Mouse (Mus musculus) liver, postnatal 0 days (tissue): ENCODE data around the gene Mup4.

Experiments used
- CTCF ChIP-seq: sonication (generic); IDR thresholded peaks from 2 replicates; pipeline ENCODE4 v1.5.1; 2016; ENCODE audit warnings: antibody characterized with exemption, low read depth
- EP300 ChIP-seq: IDR thresholded peaks from 2 replicates; pipeline ENCODE4 v1.6.1; 2016; ENCODE audit warnings: antibody characterized with exemption, low read depth, mild to moderate bottlenecking

DNA sequence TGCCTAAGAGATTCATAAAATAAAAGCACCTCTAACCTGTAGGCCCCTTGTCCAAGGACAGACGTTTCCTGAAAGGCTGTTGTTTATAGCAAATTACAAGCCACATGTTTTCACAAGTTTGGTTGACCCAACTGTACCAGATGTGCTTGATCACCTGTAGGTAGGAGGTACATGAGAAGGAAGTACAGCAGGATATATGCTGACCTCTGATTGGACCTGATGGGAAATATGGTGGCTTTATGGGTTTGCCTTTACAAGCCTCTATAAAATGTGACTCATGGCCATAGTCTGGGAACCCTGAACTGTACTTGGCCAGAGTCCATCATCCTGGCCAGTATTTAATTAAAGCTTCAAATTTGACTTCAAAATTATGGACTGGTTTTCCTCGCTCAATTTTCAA is 23.0 kb downstream of the Mup4 start:
- TF ChIP-seq CTCF, result no peak
- no peak for TF ChIP-seq EP300
